Mouse (Mus musculus): ENCODE results near the gene Slc16a11. TPM values are rescaled to one million over a fixed set of nuclear protein-coding genes. Genes with fewer than 3 reads are reported as not detected.

The Slc16a11 gene
- polyA plus RNA-seq, 1 experiment from 2014 or later = 0.54 TPM

GRCm38 (mm10) chr11:70178756-70179155, 33.8 kb upstream of the Slc16a11 start:
- Histone ChIP-seq H3K27ac (no peak overlapping the region), H3K4me2 (no peak overlapping the region), H3K9me3 (replicated peaks) (no peaks in the 10 kb centered on the region; the same call in 1 of the 2 replicates), H3K9ac (no peak overlapping the region), H3K4me1 (replicated peaks) (no peaks in the 10 kb centered on the region), H3K36me3 (no peaks in the 10 kb centered on the region), H3K27me3 (no peaks in the 10 kb centered on the region), H3K4me3 (no peak overlapping the region)
- no peak for ATAC-seq (replicated peaks; ENCODE audit: insufficient number of reproducible peaks, insufficient read depth, low FRiP score, low read depth)
- WGBS = 71% methylated on average over 11 of the region's 11 CpGs

- H3K27ac ChIP-seq = no peak overlapping the region
- H3K4me2 ChIP-seq = no peak overlapping the region
- H3K4me1 ChIP-seq (replicated peaks) = no peaks in the 10 kb centered on the region
- ATAC-seq (replicated peaks; ENCODE audit: insufficient number of reproducible peaks, insufficient read depth, low FRiP score, low read depth) = no peak
- H3K36me3 ChIP-seq = no peaks in the 10 kb centered on the region
- H3K27me3 ChIP-seq = no peaks in the 10 kb centered on the region
- no peaks in the 10 kb centered on the region; the same call in 1 of the 2 replicates for H3K9me3 ChIP-seq (replicated peaks)
- H3K9ac ChIP-seq = no peak overlapping the region
- H3K4me3 ChIP-seq = no peak overlapping the region
- WGBS = 43% methylated on average over 14 of the region's 14 CpGs
Measured at GRCm38 (mm10) chr11:70179401-70179800, 33.2 kb upstream of the Slc16a11 start.

GRCm38 (mm10) chr11:70180496-70180895, 32.1 kb upstream of the Slc16a11 start:
- Histone ChIP-seq H3K4me3 (no peak overlapping the region), H3K4me2 (no peak overlapping the region), H3K9ac (no peak overlapping the region), H3K9me3 (replicated peaks) (no peaks in the 10 kb centered on the region; the same call in 1 of the 2 replicates), H3K27ac (no peak overlapping the region), H3K4me1 (replicated peaks) (no peaks in the 10 kb centered on the region), H3K27me3 (no peaks in the 10 kb centered on the region), H3K36me3 (no peaks in the 10 kb centered on the region)
- ATAC-seq (replicated peaks; ENCODE audit: insufficient number of reproducible peaks, insufficient read depth, low FRiP score, low read depth) = no peak
- 87% methylated on average over 4 of the region's 4 CpGs for WGBS

- Histone ChIP-seq H3K27me3 (no peaks in the 10 kb centered on the region), H3K4me2 (no peak overlapping the region), H3K9ac (no peak overlapping the region), H3K4me3 (no peak overlapping the region), H3K27ac (no peak overlapping the region), H3K36me3 (no peaks in the 10 kb centered on the region), H3K4me1 (replicated peaks) (no peaks in the 10 kb centered on the region), H3K9me3 (replicated peaks) (no peaks in the 10 kb centered on the region)
- no peak for ATAC-seq (replicated peaks; ENCODE audit: insufficient number of reproducible peaks, insufficient read depth, low FRiP score, low read depth)
- WGBS = 60% methylated on average over 7 of the region's 7 CpGs
Measured at GRCm38 (mm10) chr11:70185120-70185519, 27.4 kb upstream of the Slc16a11 start.

- no peaks in the 10 kb centered on the region for H3K4me1 ChIP-seq (replicated peaks)
- H3K36me3 ChIP-seq = no peaks in the 10 kb centered on the region
- no peaks in the 10 kb centered on the region for H3K9me3 ChIP-seq (replicated peaks)
- H3K9ac ChIP-seq = no peak overlapping the region
- 84% methylated on average over 28 of the region's 28 CpGs for WGBS
- H3K27ac ChIP-seq = no peak overlapping the region
- no peaks in the 10 kb centered on the region for H3K27me3 ChIP-seq
- ATAC-seq (replicated peaks; ENCODE audit: insufficient number of reproducible peaks, insufficient read depth, low FRiP score, low read depth) = no peak
- no peak overlapping the region for H3K4me2 ChIP-seq
- no peak overlapping the region for H3K4me3 ChIP-seq
Measured at GRCm38 (mm10) chr11:70189319-70190134, 23.0 kb upstream of the Slc16a11 start.

GRCm38 (mm10) chr11:70191188-70191587, 21.4 kb upstream of the Slc16a11 start:
- H3K27me3 ChIP-seq = no peaks in the 10 kb centered on the region
- no peaks in the 10 kb centered on the region for H3K36me3 ChIP-seq
- no peak overlapping the region for H3K4me3 ChIP-seq
- no peak overlapping the region for H3K27ac ChIP-seq
- no peak overlapping the region for H3K4me2 ChIP-seq
- no peaks in the 10 kb centered on the region for H3K9me3 ChIP-seq (replicated peaks)
- no peak for ATAC-seq (replicated peaks; ENCODE audit: insufficient number of reproducible peaks, insufficient read depth, low FRiP score, low read depth)
- H3K4me1 ChIP-seq (replicated peaks) = no peaks in the 10 kb centered on the region
- WGBS = 72% methylated on average over 6 of the region's 6 CpGs
- H3K9ac ChIP-seq = no peak overlapping the region

GRCm38 (mm10) chr11:70192157-70192556, 20.4 kb upstream of the Slc16a11 start:
- no peak overlapping the region for H3K4me2 ChIP-seq
- no peaks in the 10 kb centered on the region for H3K27me3 ChIP-seq
- ATAC-seq (replicated peaks; ENCODE audit: insufficient number of reproducible peaks, insufficient read depth, low FRiP score, low read depth) = no peak
- H3K27ac ChIP-seq = no peak overlapping the region
- 81% methylated on average over 4 of the region's 4 CpGs for WGBS
- H3K4me3 ChIP-seq = no peak overlapping the region
- H3K9me3 ChIP-seq (replicated peaks) = no peaks in the 10 kb centered on the region
- no peak overlapping the region for H3K9ac ChIP-seq
- no peaks in the 10 kb centered on the region for H3K36me3 ChIP-seq
- H3K4me1 ChIP-seq (replicated peaks) = no peaks in the 10 kb centered on the region

GRCm38 (mm10) chr11:70193354-70194285, 18.9 kb upstream of the Slc16a11 start:
- Histone ChIP-seq H3K4me3 (no peak overlapping the region), H3K27ac (no peak overlapping the region), H3K9me3 (replicated peaks) (no peaks in the 10 kb centered on the region), H3K4me2 (no peak overlapping the region), H3K36me3 (no peaks in the 10 kb centered on the region), H3K9ac (no peak overlapping the region), H3K4me1 (replicated peaks) (no peaks in the 10 kb centered on the region), H3K27me3 (no peaks in the 10 kb centered on the region)
- ATAC-seq (replicated peaks; ENCODE audit: insufficient number of reproducible peaks, insufficient read depth, low FRiP score, low read depth) = no peak
- WGBS = 49% methylated on average over 11 of the region's 11 CpGs

- no peaks in the 10 kb centered on the region for H3K4me1 ChIP-seq (replicated peaks)
- no peak overlapping the region for H3K27ac ChIP-seq
- H3K4me3 ChIP-seq = no peak overlapping the region
- no peak overlapping the region for H3K9ac ChIP-seq
- 59% methylated on average over 3 of the region's 3 CpGs for WGBS
- H3K36me3 ChIP-seq = no peaks in the 10 kb centered on the region
- peaks cover 2% of the 10 kb centered on the region; the same call in 1 of the 2 replicates for H3K27me3 ChIP-seq
- ATAC-seq (replicated peaks; ENCODE audit: insufficient number of reproducible peaks, insufficient read depth, low FRiP score, low read depth) = no peak
- H3K9me3 ChIP-seq (replicated peaks) = no peaks in the 10 kb centered on the region
- H3K4me2 ChIP-seq = no peak overlapping the region
Measured at GRCm38 (mm10) chr11:70198332-70198731, 14.2 kb upstream of the Slc16a11 start.

GRCm38 (mm10) chr11:70199107-70199506, 13.4 kb upstream of the Slc16a11 start:
- Histone ChIP-seq H3K36me3 (no peaks in the 10 kb centered on the region), H3K4me3 (no peak overlapping the region), H3K4me1 (replicated peaks) (no peaks in the 10 kb centered on the region), H3K4me2 (no peak overlapping the region), H3K9ac (no peak overlapping the region), H3K27ac (no peak overlapping the region), H3K9me3 (replicated peaks) (no peaks in the 10 kb centered on the region), H3K27me3 (peaks cover 2% of the 10 kb centered on the region; the same call in 1 of the 2 replicates)
- WGBS = 79% methylated on average over 8 of the region's 8 CpGs
- ATAC-seq (replicated peaks; ENCODE audit: insufficient number of reproducible peaks, insufficient read depth, low FRiP score, low read depth) = no peak

GRCm38 (mm10) chr11:70200036-70200608, 12.4 kb upstream of the Slc16a11 start:
- peaks cover 2% of the 10 kb centered on the region; the same call in 1 of the 2 replicates for H3K27me3 ChIP-seq
- H3K36me3 ChIP-seq = no peaks in the 10 kb centered on the region
- no peak overlapping the region for H3K27ac ChIP-seq
- no peak for ATAC-seq (replicated peaks; ENCODE audit: insufficient number of reproducible peaks, insufficient read depth, low FRiP score, low read depth)
- no peaks in the 10 kb centered on the region for H3K9me3 ChIP-seq (replicated peaks)
- H3K4me1 ChIP-seq (replicated peaks) = no peaks in the 10 kb centered on the region
- 87% methylated on average over 5 of the region's 5 CpGs for WGBS
- no peak overlapping the region for H3K9ac ChIP-seq
- H3K4me3 ChIP-seq = no peak overlapping the region
- H3K4me2 ChIP-seq = no peak overlapping the region

All from heart, embryonic 15.5 days (tissue).